Mouse (Mus musculus) midbrain, embryonic 10.5 days (tissue): Measurements from ENCODE around the gene Srpr. TPM values are rescaled to one million over a fixed set of nuclear protein-coding genes. Genes with fewer than 3 reads are reported as not detected.
A peak's percentile ranks its signal among the peaks of the same experiment; 100 is the strongest.

ENCODE experiments used
- DNase-seq: peaks from one replicate; pipeline ENCODE4 v3.0.0-alpha.2; 2017; ENCODE audit warnings: low spot score
- H3K27ac ChIP-seq: fragments of 300-500 bp; sonication (generic); replicated peaks from 2 replicates; pipeline ENCODE4 v1.5.1; 2016; ENCODE audit warnings: mild to moderate bottlenecking
- H3K27me3 ChIP-seq: fragments of 300-500 bp; sonication (generic); 2 replicates; pipeline ENCODE4 v1.6.1; 2016; ENCODE audit warnings: low read depth, mild to moderate bottlenecking; ENCODE audit not compliant: poor library complexity, severe bottlenecking
- H3K36me3 ChIP-seq: fragments of 300-500 bp; sonication (generic); 2 replicates; pipeline ENCODE4 v1.6.1; 2016; ENCODE audit warnings: mild to moderate bottlenecking, moderate library complexity
- H3K4me1 ChIP-seq: fragments of 300-500 bp; sonication (generic); 2 replicates; pipeline ENCODE4 v1.6.1; 2016
- H3K4me3 ChIP-seq: fragments of 300-500 bp; sonication (generic); 2 replicates; pipeline ENCODE4 v1.5.1; 2016; ENCODE audit warnings: mild to moderate bottlenecking, moderate library complexity
- H3K9me3 ChIP-seq: fragments of 300-500 bp; sonication (generic); replicated peaks from 2 replicates; pipeline ENCODE4 v1.6.1; 2016; ENCODE audit warnings: mild to moderate bottlenecking
- WGBS: fragments of 180-500 bp; shearing (Covaris S2); methylation state at CpG from one replicate; pipeline ENCODE4 v1.1.7; 2016; 5-methylcytosine and 5-hydroxymethylcytosine counted together
- polyA plus RNA-seq: library from polyadenylated mRNA; unstranded; fragments of >200 nt; fragmentation: Nextera tagmentation; extraction: Ambion mirVana; gene quantifications from 2 replicates; pipeline ENCODE4 v1.2.1, GENCODE M21; 2016

Gene Srpr
- polyA plus RNA-seq, 1 experiment from 2014 or later = 85.5 TPM

- Histone ChIP-seq H3K4me3 (no peak overlapping the region), H3K9me3 (no peaks in the 10 kb centered on the region), H3K4me1 (peaks cover 27% of the 10 kb centered on the region), H3K27me3 (peaks cover 46% of the 10 kb centered on the region), H3K27ac (peak overlapping the region; percentile 61; the same call in 1 of the 2 replicates), H3K36me3 (peaks cover 15% of the 10 kb centered on the region)
- WGBS = 24% methylated on average over 5 of the region's 5 CpGs
- peak; percentile 37 for DNase-seq
Observed at GRCm38 (mm10) chr9:35282006-35282850, 82.3 kb downstream of the Srpr start.

- Histone ChIP-seq H3K4me3 (no peak overlapping the region), H3K36me3 (peaks cover 9% of the 10 kb centered on the region), H3K27ac (peak overlapping the region; percentile 61; the same call in 1 of the 2 replicates), H3K27me3 (peaks cover 52% of the 10 kb centered on the region), H3K4me1 (peaks cover 31% of the 10 kb centered on the region), H3K9me3 (no peaks in the 10 kb centered on the region)
- WGBS = 71% methylated on average over 5 of the region's 5 CpGs
- no peak for DNase-seq
Observed at GRCm38 (mm10) chr9:35282851-35283200, 82.9 kb downstream of the Srpr start.

- Histone ChIP-seq H3K4me1 (peaks cover 38% of the 10 kb centered on the region), H3K9me3 (no peaks in the 10 kb centered on the region), H3K36me3 (peaks cover 4% of the 10 kb centered on the region; the same call in 1 of the 2 replicates), H3K4me3 (0 out of 2 replicates have a peak overlapping the region, but pooled peaks have one; percentile 3), H3K27ac (peak overlapping the region; percentile 61), H3K27me3 (peaks cover 59% of the 10 kb centered on the region)
- DNase-seq = peak; percentile 37
- 60% methylated on average over 13 of the region's 13 CpGs for WGBS
Observed at GRCm38 (mm10) chr9:35283415-35284069, 83.6 kb downstream of the Srpr start.

GRCm38 (mm10) chr9:35284351-35284750 is 84.4 kb downstream of the Srpr start:
- H3K4me1 ChIP-seq = peaks cover 46% of the 10 kb centered on the region
- H3K27me3 ChIP-seq = peaks cover 67% of the 10 kb centered on the region
- no peaks in the 10 kb centered on the region for H3K9me3 ChIP-seq
- H3K4me3 ChIP-seq = no peak overlapping the region
- 88% methylated on average over 4 of the region's 4 CpGs for WGBS
- no peaks in the 10 kb centered on the region for H3K36me3 ChIP-seq
- DNase-seq = no peak
- H3K27ac ChIP-seq = no peak overlapping the region

- Histone ChIP-seq H3K9me3 (no peaks in the 10 kb centered on the region), H3K36me3 (no peaks in the 10 kb centered on the region), H3K4me1 (peaks cover 61% of the 10 kb centered on the region), H3K27me3 (peaks cover 87% of the 10 kb centered on the region), H3K27ac (no peak overlapping the region), H3K4me3 (no peak overlapping the region)
- WGBS = 78% methylated on average over 3 of the region's 3 CpGs
- DNase-seq = no peak
Observed at GRCm38 (mm10) chr9:35286351-35286750, 86.4 kb downstream of the Srpr start.

- Histone ChIP-seq H3K4me1 (peaks cover 43% of the 10 kb centered on the region), H3K9me3 (no peaks in the 10 kb centered on the region), H3K36me3 (no peaks in the 10 kb centered on the region), H3K27me3 (peaks cover 87% of the 10 kb centered on the region), H3K27ac (no peak overlapping the region), H3K4me3 (no peak overlapping the region)
- DNase-seq = peak; percentile 46
- WGBS = 16% methylated on average over 7 of the region's 7 CpGs
Observed at GRCm38 (mm10) chr9:35289992-35290391, 90.0 kb downstream of the Srpr start.

- Histone ChIP-seq H3K36me3 (no peaks in the 10 kb centered on the region), H3K4me1 (peaks cover 43% of the 10 kb centered on the region), H3K4me3 (no peak overlapping the region), H3K27me3 (peaks cover 86% of the 10 kb centered on the region), H3K9me3 (no peaks in the 10 kb centered on the region), H3K27ac (no peak overlapping the region)
- 91% methylated on average over 3 of the region's 3 CpGs for WGBS
- DNase-seq = no peak
Observed at GRCm38 (mm10) chr9:35290417-35290816, 90.4 kb downstream of the Srpr start.

GRCm38 (mm10) chr9:35290916-35291315 is 90.9 kb downstream of the Srpr start:
- Histone ChIP-seq H3K27ac (no peak overlapping the region), H3K4me1 (peaks cover 41% of the 10 kb centered on the region), H3K36me3 (no peaks in the 10 kb centered on the region), H3K27me3 (peaks cover 85% of the 10 kb centered on the region), H3K4me3 (no peak overlapping the region), H3K9me3 (no peaks in the 10 kb centered on the region)
- DNase-seq = no peak
- 85% methylated on average over 4 of the region's 4 CpGs for WGBS

GRCm38 (mm10) chr9:35293465-35293864 is 93.5 kb downstream of the Srpr start:
- 87% methylated on average over 5 of the region's 5 CpGs for whole genome bisulfite sequencing
- H3K27me3 ChIP-seq = peaks cover 59% of the 10 kb centered on the region
- H3K4me3 ChIP-seq = no peak overlapping the region
- no peak for DNase-seq
- no peak overlapping the region for H3K27ac ChIP-seq
- peaks cover 24% of the 10 kb centered on the region for H3K4me1 ChIP-seq
- H3K9me3 ChIP-seq = peaks cover 6% of the 10 kb centered on the region; the same call in 1 of the 2 replicates
- no peaks in the 10 kb centered on the region for H3K36me3 ChIP-seq

Other genes starting within 250 kb of the Srpr start
- 10.7 and 11.2 TPM in 2 replicates for gene St3gal4, start 80.9 kb upstream of the Srpr start, polyA plus RNA-seq
- gene Dcps, start 24.1 kb upstream of the Srpr start, polyA plus RNA-seq = 108 TPM in 2 replicates
- gene Tirap, start 116 bp downstream of the Srpr start, polyA plus RNA-seq = 18.5 and 19.6 TPM in 2 replicates
- 54.6 and 57.2 TPM in 2 replicates for gene Foxred1, start 10.9 kb downstream of the Srpr start, polyA plus RNA-seq
- 71.7 and 72.7 TPM in 2 replicates for gene Fam118b, start 67.6 kb downstream of the Srpr start, polyA plus RNA-seq
- 28.6 and 32.2 TPM in 2 replicates for gene Rpusd4, start 67.7 kb downstream of the Srpr start, polyA plus RNA-seq
- gene Cdon, start 221.0 kb downstream of the Srpr start, polyA plus RNA-seq = 10.5 TPM in 2 replicates